Mouse (Mus musculus) ovary, adult 18-20 months (tissue): ENCODE data around the gene Tiam2.

Experiments used
- DNase-seq: peaks from one replicate; pipeline ENCODE4 v3.0.0; 2022; ENCODE audit warnings: low spot score, mixed read lengths

The Tiam2 gene

DNA sequence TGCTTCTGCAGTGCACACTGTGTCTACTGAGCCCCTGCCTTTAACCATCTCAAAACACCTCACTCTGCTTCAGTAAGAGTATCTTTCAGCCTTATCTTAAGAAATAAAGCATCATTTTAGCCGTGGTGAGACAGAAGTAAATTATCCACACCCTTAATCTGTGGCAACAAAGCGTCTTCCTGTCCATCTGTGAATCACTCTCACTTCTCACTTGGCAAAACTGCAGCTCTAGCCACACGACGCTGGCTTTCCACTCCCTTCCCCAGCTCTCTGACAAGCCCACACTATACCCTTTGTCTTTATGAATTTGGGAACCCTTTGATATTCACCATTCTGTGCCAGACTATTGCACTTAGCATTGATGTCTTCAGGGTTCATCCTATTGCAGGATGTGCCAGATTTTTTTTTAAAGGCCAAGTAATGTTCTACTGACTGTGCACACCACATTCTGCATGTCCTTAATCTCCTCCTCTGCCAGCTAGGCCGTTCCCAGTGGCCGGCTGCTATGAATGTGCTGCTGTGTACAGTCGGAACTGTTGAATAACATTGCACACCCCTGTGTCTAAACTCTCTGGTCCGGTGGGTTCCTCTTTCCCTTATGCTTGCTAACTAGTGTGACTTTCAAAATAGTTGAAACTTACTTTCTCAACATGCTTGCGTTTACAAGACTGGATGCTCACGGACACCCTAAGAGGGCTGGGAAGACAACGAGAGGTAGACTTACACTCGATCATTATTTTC is 126.4 kb downstream of the Tiam2 start:
- DNase-seq: no peak

DNA sequence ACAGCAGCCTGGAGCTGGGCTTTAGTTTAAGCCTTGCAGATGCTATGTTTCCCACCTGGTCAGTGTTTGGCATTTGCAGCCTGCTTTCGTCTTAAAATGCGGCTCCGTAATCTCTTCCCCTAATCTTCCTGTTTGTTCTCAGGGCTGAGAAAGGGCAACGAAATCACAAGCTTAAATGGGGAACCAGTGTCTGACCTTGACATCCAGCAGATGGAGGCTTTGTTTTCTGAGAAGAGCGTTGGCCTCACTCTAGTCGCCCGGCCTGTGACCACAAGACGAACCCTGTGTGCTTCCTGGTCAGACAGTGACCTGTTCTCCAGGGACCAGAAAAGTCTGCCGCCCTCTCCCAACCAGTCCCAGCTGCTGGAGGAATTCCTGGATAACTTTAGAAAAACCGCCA is 127.6 kb downstream of the Tiam2 start:
- DNase-seq: no peak

DNA sequence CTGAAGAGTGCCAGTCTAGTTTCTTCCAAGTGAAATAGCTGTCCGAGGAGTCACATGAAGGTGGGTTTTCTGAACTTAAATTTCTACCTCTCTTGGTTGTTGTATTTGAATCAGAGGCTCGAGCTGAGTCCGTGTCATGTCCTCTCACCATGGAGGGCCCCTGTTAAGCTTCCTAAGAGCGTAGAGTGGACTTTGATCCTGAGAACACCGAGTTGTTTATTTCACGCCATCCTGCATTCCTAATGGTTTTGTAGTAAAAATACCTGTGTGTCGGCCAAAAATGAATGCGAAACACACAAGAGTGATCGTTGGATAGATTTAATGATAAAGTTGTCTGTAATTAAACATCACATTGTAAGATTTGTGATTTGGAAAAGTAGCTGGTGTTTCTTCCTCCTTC is 128.5 kb downstream of the Tiam2 start:
- DNase-seq: no peak

DNA sequence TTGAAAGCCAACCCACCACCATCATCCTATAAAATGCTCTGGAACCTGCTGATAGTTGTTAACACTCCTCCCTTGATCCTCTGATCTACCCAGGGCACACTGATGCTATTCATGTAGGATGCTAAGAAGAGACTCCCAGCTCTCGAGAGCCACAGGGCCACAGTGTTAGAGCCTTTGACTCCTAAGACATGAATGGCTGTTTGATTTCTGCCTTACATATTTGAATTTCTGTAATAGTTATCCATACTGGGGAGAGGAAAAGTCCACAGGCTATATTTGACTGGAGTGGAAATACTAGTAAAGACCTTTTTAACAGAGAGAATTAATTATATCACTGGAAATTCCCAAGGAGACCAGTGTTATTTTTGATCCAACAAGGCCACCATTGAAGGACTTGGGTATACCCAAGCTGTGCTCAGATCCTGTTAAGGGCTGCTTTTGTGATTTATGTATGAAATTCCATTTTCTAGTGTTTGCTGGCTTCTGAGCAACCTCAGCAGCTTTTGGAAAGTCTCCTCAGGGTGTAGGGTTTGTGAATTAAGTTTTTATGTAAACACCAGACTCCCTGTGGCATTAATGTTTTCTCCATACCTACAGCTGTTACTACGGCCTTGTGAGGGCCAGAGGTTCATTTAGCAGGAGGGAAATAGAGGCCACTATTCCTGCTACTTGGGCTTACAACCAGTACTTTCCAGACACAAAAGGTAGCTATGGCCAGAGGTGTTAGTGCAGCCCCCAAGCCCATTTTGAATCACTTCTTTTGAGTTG is 131.7 kb downstream of the Tiam2 start:
- no peak for DNase-seq

DNA sequence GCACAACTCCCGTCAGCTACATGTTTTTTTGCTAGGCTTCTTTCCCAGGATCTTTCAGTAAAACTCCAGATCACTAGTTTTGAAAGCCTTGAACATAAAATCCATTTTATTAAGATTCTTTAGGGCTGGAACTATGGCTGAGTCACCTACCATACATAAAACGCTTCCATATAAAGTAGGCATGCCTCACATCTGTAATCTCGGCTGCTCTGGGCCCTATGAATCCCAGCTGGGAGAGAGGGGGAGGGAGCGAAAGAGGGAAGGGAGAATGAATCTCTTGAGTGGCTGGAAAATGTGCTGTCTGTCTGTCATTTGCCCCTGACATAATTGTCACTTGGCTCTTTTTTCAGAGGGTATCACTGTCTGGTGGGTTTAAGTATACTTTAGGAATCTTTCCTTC is 139.5 kb downstream of the Tiam2 start:
- DNase-seq: no peak

DNA sequence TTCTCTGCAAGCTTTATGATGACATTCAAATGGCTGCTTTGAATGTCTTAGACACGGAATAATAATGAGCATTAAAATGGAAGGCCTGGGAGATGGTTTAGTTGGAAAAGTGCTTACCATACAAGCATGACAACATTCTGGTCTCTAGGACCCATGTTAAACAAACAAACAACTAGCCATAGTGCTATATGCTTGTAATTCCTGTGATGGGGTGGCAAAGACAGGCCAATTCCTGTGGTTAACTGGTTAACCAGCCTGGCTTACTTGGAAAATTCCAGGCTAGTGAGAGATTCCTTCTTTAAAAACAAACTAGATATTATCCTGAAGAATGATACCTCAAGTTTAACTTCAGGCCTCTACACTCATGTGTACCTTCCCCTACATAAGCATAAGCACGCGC is 140.3 kb downstream of the Tiam2 start:
- DNase-seq: no peak

DNA sequence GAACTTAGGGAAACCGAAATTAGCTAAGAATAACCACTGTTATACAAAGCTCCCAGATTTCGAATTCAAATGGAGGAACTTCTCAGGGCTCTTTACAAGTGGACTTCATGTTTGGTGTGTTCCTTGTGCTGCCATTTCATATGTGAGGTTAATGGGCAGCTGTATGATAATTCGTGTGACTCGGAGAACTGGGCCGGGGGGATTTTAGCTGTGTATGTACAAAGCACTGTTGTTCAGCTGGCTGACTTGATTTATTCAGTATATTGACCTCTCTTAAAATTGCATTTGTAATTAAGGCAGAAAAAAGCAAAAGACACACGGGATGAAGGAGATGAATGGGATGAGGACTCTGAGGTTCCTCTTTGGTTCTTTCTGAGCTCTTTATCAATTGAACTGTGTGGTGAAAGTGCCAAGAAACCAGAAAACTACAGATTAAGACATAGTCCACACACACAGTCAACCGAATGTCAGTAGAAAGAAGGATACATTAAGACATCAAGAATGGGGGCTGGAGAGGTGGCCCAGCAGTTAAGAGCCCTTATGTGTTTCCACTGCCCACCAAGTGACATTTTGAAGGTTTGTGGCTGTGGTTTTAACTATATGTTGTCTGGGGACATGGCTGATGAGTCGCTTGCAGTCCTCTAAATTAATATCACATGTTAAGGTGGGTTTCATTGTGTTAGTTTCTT is 141.4 kb downstream of the Tiam2 start:
- DNase-seq: no peak

DNA sequence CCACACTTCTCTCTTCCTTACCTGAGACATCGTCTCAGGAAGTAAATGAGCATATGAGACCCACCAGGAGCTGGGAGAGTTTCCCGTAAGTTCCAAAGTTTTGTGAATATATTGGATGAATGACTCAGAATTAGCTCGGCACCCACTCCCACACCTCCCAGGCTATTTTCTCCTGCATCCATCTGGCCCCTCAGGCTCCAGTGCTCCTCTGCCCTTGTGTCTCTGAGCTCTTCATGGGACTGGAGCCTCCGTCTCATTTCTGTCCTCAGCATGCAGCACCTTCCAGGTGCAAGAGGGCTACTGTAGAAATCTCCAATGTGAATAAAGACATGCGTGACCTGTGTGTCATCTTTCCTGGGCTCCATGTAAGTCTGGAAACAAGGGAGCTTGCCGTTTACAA is 145.6 kb downstream of the Tiam2 start:
- no peak for DNase-seq

DNA sequence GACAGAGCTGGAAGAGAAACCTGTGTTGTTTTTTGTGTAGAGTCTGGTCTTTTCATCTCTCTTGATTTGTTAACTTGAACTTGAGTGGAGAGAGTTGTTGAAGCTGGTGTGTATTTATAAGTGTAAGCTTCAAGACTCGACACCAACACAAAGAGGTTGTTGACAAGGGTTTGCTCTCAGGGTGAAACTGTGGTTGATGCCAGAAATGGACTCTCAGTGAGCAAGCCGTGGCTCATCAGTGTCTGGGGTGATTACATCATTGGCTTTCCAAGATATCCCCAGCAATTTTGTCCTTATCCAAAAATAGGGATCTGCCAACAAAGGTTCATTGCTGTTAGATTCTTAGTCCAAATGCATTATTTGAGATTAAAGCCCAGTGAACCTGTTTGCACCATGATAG is 150.2 kb downstream of the Tiam2 start:
- no peak for DNase-seq

DNA sequence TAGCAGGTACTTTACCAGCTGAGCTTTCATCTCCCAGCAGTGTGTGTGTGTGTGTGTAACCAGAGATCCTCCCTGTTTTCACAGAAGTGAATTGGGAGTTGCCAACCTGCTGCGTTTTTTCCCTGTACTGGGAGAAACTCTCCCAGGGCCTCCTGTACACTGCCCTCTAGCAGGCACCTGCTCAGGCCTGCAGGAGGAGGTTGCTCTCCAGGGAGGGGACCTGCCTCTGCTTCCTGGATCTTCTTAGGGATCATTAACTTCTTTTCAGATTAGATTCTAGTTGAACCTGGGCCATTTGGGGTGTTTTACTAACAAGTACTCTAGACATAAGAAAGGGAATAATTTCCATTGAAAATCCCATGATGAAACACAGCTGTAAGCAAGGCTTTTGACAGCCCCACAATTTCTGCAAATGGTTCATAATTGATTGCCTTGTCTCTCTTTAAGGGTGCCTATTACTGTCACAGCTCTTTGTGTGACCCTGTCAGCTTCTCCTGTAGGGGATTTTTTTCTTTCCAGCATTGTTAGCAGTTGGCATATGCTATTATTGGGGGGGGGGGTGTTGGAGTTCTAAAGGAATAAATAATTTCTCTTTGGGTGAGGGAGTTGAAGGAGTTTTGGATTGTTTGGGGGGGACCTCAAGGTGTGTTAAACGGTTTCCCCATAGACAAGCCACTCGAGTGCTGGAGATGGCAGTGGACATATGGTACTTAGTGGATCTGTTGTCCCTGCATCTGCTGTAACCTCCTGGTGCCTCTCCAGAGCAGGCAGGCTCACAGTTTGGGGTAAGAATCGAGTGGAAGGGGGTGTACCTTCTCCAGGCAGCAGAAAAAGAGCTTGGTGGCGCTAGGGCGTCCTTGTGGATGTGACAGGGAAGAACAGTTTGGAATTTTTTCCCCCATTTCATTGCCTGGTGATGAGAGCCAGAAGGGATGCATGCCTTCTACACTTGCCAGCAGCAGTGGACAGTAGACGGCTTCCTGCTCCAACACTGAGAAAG is 155.5 kb downstream of the Tiam2 start:
- DNase-seq: no peak

DNA sequence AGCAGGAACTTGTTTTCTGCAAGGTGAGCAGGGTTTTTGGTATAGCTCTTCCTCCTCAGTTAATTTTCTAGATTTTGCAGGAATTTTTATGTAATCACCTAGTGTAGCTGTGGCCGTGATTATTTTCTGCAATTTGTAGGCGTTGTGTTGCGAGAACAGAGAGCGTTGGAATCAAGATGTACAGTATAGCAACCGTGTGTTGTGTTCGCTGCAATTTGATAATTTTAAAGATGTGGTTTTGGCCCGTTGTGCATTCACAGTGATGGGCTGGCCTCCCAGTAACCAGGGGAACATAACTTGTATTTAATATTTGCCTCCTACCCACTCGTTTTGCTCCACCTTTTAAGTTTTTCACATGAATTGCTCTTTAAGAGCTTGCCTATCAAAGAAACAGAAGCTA is 156.7 kb downstream of the Tiam2 start:
- no peak for DNase-seq

DNA sequence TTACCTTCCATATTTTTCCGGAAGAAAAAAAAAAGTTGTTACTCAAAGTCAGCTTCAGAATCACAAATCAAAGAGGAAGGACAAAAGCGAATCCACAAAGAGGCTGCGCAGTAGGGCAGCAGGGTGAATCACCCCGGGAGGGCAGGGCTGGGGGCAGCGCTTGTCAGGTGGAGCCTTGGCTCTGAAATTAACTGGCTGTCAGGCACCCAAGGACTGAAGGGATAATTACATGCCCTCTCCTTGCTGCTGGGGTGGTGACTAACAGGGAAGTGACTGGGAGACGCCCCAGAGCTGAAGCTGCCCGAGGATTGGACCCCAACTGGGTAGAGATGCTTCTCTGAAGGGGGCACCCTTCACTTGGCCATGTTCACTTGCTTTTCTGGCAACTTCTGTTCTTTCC is 159.5 kb downstream of the Tiam2 start:
- no peak for DNase-seq

DNA sequence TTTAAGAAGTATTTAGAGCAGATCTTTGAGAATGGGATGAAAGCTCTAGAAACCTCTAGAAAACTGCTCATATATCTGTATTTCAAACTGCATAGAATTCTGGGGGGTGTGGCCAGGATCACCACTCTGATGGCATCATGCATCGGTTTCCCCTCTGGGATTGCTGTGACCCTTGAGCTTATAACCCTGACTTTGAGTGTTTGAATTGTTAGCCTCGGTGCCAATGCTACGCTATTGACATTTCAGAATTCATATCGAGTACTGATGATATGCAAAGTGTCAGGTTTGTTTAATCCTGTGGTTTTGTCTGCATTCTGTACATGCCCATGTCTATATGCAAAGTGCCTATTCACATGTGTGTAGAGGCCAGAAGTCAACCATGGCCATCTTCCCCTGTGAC is 160.8 kb downstream of the Tiam2 start:
- no peak for DNase-seq

DNA sequence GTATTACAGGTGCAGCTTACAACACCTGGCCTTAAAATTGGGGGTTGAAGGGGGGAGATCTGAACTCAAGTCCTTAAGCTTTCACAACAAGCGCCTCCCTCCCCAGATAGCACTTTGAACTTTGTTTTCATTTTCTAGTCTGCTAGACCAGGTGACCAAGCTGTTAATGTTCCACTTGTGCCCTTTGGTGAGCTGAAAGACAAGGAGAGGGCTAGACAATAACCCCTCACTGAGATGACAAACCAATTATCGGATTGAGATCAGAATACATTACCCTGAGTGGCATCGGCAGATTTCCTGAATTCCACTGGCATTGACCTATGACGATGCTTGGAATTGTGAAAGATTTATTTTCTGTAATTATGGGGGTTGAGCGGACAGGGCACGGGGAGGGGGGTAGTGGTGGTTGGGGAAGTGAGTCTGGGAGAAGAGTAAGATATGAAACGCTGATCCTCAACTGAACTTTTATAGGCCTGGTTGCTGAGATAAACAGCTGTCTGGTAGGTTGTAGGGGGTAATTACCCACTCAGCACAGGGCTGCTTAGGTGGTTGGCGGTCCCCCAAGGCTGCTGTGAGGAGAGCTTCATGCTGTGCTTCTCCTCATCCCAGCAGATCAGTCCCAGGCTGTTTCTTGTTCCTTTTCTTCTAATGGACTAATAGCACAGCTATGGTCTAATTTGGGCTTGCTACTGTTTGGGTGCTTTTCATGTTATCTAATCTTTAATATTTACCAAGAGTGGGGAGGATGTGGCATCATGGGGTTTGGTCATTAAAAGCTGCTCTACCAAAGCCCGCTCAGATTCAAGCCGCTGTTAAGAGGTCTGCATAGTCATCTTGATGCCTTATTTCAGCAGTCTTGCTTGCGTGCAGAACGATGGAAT is 161.6 kb downstream of the Tiam2 start:
- DNase-seq: no peak

DNA sequence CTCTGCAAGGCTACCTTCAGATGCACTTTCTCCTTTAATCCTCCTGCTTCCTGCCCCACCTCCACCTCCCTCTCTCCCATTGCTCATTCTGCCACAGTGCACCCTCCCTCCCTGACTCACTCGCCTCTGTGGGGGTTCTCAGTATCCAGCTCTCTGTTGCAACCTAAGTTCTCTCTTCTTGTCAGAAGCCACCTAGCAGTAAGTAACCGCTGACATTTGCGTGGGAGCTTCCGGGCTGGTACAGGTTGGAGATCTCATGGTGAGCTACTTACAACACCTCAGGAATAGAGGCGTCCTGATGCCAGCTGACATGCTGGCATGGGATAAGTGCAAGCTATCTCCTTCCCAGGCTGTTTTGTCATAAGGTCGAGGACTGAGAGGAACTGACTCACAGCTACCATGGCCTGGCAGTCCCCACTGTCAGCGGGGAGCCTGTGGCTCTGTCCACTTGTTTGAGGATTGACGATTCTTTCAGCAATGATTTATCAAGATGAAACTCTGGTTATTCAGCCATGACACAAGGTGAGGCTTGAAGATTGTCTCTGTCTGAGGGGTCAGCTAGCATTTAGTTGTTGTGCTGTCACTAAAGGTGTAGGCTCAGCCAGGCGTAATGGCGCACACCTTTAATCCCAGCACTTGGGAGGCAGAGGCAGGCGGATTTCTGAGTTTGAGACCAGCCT is 164.0 kb downstream of the Tiam2 start:
- DNase-seq: no peak

DNA sequence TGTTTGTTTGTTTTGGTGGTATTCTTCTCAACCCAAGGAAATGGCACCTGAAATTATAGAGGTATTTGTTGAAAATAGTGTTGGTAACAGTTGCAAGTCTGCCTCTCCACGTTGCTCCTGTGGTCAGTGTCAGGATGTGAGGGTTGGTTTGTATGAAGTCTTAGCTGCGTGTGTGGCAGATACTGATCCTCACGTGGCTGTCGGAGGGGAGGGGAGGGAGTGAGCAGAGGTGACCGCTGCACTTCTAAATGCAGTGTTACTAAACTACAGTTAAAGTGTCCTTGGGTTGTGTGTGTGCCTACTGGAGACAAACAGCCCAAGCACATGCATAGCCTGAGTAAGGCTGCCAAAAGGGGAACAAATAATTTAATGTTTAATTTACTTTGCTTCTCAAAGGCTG is 164.7 kb downstream of the Tiam2 start:
- no peak for DNase-seq

DNA sequence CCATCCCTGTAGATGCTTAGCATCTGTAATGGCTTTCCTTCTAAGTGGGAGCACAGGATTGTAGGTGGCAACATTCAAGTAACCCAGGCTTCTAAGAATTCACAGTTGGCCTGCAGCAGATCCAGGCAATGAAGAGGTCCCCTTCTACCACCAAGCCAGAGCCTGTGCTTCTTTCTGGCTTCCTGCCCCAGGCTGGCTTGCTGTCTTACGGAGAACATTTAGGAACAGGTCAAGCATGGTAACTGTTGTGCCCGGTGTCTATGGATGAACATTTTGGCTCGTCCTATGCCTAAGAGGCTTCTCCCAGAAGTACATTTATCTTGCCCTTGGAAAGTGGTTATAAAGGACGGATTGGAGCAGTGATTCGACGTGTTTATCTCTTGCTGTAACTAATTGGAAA is 165.3 kb downstream of the Tiam2 start:
- no peak for DNase-seq

DNA sequence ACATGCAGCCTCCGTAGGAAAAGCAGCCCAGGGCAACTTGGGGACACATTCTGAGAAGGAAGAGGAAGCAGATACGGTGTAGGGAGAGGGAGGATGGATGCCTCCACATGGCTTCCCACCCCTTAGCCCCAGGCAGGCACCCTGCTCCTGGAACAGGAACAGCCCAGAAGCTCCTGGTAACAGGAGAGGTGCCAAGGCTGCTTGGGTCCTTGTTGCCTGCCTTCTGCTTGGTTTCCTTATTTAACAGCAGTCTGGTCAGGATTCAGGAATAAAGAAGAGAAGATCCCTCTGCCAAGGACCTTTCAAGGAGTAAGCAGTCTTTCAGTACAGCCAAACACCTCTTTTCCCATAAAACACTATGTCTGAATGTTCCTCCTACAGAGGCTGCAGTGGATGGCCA is 169.2 kb downstream of the Tiam2 start:
- no peak for DNase-seq

DNA sequence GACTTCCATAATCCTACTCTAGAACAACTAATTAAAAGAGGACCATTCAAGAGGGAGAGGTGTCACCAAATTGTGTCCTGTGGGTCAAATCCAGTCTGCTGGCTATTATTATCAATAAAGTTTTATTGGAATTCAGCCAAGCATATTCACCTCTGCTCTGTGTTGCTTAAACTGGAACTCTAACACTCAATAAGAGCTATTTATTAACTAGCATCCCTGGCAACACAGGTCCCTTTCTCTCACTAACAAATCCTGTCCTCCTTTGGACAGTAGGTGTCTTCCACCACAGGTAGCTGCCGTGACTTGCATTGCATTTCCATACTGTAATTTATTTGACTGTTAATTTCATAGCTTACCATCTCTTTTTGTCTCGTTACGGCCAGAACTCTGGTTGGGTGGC is 169.7 kb downstream of the Tiam2 start:
- no peak for DNase-seq

DNA sequence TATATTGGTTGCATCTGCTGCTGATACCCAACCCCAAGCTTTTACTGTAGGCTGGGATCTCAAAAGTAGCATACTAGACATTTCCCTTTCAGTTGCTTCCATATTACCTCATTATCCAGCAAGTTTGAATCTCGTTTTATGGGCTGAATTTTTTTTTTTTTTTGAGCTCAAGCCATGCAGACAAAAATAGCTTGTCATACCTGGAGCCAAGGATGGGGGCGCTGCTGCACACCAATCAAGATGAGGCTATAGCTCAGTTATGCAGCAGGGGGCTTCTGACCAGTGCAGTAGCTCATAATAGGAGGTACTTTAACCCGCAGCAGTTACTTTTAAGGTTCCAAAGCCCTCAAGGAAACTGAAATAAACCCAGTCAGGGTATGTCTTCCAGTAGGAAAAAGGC is 171.7 kb downstream of the Tiam2 start:
- DNase-seq: no peak
